Mouse (Mus musculus) CD4-positive, CD25-positive, alpha-beta regulatory T cell, adult 2 months (primary cell): ENCODE results near the gene 2900011O08Rik.

ENCODE experiments used
- DNase-seq: peaks from one replicate; pipeline ENCODE4 v3.0.0-alpha.2; 2012; ENCODE audit warnings: low read depth, low spot score

The 2900011O08Rik gene

DNA sequence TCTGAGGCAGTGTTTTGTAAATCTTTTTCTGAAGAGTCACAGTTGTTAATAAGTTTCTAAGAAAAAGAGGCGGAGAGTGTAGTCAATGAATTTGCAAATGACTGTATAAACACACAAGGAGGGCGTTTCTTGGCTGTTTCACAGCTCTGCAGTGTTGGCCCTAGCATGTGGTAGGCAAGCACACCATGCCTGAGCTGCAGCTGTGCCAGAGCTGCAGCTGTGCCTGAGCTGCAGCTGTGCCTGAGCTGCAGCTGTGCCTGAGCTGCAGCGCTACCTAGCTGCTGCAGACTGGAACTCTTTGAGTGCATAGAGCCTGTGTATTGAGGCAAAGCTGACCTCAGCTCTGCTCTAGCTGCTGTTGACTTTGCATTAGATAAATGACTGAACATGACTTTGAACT lies 17.8 kb downstream of the 2900011O08Rik start:
- DNase-seq = peak; percentile 1

- DNase-seq = no peak
These were observed 18.3 kb downstream of the 2900011O08Rik start for GRCm38 (mm10) chr16:14004726-14005125.

GRCm38 (mm10) chr16:14005266-14005665 lies 18.9 kb downstream of the 2900011O08Rik start:
- no peak for DNase-seq

GRCm38 (mm10) chr16:14008081-14008480 lies 21.7 kb downstream of the 2900011O08Rik start:
- no peak for DNase-seq

DNA sequence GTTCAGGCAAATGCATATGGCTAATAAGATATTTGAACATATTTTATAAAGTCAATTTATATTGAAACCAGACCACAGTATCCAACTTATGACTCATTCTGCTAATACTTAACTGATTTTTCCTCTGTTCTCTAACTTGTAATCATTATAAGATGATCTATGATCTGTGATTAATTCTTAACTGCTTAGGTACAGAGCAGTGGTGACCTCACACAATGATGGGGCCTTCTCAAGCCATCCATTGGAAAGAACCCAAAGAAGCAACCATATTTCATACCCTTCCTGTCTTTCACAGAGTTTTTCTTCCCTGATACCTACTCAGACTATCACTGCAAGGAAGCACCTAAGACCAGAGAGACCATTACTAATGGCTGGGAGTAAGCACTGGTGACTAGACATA lies 22.3 kb downstream of the 2900011O08Rik start:
- no peak for DNase-seq

DNA sequence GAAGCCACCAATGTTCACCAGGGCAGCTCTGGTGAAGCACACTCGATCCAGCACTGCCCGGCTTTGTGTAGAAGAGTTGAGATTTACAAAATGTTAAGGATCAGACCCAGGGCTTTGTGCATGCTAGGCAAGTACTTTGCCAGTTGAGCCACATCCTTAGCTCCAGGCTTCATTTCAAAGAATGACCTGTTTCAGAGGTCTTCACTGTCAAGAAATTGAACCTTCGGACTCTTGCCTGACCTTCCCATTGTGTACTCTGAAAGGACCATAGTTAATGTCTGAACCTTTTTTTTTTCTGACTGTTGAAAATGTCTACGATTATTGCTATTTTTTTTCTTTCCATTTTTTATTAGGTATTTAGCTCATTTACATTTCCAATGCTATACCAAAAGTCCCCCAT lies 23.6 kb downstream of the 2900011O08Rik start:
- DNase-seq = no peak

GRCm38 (mm10) chr16:14017306-14017705 lies 30.9 kb downstream of the 2900011O08Rik start:
- no peak for DNase-seq

DNA sequence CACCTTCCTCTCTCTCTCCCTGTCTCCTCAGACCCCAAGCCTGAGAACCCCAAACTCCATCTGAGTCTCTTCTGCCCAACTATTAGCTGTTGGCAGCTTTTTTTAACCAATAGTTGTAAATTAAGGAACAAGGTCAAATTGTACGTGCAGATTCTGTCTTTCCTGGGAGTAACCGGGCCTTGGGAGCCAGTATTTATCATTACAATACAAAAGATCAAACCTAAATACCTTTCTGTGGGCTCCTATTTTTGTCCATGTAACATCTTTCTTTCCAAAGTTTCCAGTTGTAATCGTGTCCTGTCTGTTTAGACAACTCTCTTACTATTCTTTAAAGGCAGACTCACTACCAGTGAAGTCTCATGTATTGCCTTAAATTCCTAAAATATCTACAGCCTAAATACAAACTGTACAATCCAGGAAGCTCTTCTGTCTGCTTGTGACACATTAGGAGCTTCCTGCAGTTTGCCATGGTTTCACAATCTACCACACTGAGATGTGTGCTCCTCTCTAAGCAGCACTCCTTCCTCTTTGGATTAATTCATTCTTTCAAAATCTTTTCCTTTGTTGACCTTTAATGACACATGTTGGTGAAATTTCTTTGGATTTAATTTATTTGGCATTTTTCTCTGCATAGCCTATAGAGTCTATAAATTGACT lies 34.9 kb downstream of the 2900011O08Rik start:
- DNase-seq = no peak

DNA sequence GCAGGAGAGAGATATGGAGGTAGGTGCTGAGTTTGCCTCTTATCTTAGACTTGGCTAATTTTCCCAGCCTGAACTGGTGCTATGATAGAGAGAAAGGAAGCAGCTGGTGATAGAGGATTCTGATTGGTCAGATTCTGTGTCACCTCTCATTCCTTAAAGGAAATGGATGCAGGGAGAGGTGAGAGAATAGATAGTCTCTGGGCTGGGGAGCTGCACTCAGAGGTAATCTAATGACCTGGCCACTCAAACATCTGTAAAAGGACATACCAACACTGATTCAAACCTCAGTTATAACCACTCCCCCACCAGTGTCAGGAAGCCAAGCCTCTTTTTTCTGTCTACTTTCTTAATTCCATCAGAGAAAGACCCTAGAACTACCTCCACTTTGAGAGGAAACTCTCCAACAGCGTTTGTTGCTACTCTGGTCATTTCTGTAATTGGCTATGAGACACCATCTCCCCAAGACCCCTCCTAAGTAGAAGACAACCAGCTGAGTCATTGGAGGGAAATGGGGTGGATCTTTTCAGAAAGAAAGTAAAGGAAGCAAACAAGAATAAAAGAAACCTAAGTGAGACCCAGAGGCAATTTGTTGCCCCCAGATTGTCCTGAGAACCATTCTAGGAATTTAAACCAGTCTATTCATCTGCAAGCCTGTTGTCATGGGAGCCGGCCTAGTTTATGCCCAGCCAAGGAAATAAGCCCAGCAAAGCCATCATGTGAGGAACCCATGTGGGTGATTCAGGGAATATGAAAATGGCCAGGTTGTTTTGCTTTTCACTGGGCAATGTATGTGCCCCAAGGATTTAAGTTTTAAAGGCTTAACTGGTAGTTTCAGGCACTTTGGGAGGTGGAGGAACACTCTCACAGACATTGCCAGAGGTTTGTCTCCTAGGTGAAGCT lies 38.9 kb downstream of the 2900011O08Rik start:
- DNase-seq = no peak

DNA sequence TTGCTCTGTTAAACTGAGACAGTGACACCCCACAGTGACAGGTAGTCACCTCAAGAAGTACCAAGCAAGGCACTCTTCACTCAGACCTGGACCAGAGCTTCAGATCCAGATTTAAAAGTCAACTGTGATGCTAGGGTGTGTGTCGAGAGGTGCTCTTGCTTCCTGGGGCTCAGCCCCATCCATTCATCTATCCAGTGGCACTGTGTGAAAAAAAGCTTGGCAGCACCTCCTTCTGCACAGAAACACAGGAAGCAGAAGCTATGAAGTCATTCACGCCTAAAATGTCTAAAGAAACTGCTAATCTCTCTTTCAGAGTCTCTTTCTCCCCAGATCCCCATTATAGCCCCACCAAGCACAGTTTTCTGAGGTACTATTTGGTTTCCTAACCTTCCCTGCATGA lies 42.7 kb downstream of the 2900011O08Rik start:
- no peak for DNase-seq

DNA sequence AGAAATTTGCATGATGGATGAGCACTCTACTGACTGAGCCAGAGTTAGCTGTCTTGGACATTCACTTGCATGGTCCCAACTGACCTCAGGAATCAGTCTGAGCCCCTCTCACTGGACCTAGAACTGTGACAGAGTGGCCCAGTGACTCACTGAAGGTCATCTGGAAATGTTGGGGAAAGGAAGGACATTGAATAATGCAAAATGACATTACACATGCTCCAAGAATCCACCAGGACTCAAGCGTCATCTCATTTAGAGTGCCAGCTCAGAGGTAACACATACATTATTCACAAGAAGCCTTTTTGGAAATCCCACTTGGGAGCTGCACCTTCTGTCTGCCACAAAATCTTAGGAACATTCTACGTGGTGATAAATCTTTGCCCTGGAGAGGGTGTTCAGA lies 43.4 kb downstream of the 2900011O08Rik start:
- DNase-seq = no peak

DNA sequence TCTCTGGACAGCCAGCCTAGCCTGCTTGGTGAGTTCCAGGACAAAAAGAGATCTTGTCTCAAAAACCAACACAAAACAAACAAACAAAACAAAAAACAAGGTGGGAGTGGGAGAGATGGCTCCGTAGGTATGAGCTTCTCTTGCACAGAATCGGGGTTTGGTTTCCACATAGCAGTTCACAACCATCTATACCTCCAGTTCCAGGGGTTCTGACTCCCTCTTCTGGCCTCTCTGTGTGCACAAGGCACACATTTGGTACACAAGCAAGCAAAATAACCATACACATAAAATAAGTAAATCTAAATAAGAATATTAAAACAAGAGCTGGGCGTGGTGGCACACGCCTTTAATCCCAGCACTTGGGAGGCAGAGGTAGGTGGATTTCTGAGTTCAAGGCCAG lies 44.2 kb downstream of the 2900011O08Rik start:
- DNase-seq = no peak

DNA sequence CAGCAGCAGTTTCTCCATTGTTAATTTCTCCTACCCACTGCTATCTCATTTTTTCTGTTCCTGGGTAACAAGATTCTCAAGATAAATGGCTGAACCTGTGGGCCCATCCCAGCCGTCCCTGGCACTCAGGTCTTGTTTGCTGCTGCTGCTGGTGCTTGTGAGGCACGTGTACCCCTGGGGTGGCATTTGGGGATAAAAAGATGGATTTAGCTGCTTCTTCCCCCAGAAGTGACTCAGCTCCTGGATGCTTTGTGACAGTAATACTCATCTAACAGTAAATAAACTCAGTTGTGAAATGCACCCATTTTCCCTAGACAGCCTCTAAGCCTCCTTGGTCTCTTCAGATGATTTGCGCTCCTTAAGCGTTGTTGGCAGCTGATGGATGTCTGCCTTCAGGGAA lies 46.7 kb downstream of the 2900011O08Rik start:
- DNase-seq = no peak

DNA sequence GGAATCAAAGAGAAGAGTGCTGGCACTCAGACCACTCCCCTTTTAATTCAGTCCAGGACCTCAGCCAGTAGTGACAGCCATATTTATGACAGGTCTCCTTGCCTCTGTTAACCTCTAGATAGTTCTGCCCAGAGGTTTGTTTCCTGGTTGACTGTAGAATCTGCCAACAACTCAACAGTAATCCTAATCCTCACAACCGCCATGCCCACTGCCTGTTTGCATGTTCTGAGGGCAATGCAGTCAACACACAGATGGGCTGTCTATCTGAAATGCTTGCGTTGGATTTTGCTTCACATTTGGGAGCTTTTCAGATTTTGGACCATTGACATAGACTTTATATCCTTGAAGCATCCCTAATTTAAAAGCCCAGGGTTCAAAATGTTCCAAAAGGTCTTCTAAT lies 56.0 kb downstream of the 2900011O08Rik start:
- DNase-seq = no peak

- no peak for DNase-seq
These were observed 58.3 kb downstream of the 2900011O08Rik start for GRCm38 (mm10) chr16:14044695-14045094.

- DNase-seq = no peak
These were observed 59.9 kb downstream of the 2900011O08Rik start for GRCm38 (mm10) chr16:14046224-14046756.

DNA sequence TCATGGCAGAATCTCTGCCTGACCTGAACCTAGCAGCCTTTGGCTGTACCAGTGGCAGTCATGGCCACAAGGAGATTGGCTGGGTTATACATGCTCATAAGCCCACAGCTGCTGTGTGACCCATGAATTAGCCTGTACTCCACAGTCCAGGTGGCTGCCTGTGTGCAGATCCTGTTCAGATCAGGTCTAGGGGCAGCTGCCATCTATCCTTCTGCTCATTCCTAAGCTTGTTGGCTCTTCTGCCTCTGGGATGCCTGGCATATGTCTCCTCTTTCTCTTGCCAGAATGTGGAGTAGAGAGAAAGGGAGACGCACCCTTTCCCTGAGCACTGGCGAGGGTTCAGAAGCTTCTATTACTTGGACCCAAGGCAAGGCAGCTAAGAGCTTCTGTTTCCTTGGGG lies 65.8 kb downstream of the 2900011O08Rik start:
- no peak for DNase-seq

GRCm38 (mm10) chr16:14053116-14053515 lies 66.7 kb downstream of the 2900011O08Rik start:
- DNase-seq = no peak

GRCm38 (mm10) chr16:14055271-14055670 lies 68.9 kb downstream of the 2900011O08Rik start:
- no peak for DNase-seq

DNA sequence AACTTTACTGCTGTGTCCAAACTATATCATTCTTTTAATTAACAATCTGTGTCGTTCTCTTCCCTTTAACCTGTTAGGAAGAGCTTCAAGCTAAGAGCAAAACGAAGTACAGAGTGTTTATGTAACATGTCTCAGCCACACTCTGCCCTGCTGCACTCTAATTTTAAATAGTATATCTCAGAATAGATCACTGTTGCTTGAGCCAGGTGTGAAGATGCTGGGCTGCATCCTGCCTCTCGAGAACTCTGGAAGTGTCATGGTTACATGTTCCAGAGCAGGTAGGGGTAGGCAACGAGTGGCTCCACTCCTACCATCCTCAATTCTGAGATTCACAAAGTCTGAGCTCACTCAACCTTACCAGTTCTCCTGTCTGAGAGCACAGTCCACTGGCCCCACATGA lies 70.3 kb downstream of the 2900011O08Rik start:
- DNase-seq = no peak

GRCm38 (mm10) chr16:14058541-14058940 lies 72.1 kb downstream of the 2900011O08Rik start:
- DNase-seq = no peak

DNA sequence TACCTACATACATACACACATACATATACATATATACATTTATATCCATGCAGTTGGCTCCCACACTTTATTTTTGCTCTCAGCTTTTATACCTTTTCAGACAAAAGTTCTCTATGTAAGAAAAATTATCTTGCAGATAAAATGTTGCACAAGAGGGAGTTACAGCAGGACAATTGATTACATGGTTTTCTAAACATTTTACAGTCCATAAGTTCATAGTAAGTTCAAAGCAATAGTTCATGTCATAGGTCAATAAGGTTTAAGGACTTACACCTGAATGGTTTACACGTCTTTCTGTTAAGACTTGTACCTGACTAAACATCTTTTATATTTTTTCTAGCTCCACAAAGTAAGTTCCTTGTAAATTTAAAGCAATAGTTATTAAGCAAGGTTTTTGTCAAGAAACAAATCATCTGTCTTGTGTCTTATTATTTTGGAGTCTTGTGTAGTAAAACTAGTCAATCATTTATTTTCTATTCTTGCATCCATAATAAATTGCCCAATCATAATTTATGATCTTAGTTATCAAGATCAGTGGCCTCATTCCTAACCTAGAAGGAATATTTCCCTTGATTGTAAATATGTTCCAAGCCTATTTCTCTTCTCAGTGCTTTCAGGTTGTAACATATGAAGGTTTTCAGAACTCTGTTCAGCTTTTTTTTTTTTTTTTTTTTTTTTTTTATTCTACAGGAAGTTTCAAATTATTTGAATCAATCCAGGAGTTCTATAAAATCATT lies 72.9 kb downstream of the 2900011O08Rik start:
- DNase-seq = no peak
